Mouse (Mus musculus): ENCODE results near the gene Ifngr2. TPM values are rescaled to one million over a fixed set of nuclear protein-coding genes. Genes with fewer than 3 reads are reported as not detected.
A peak's percentile ranks its signal among the peaks of the same experiment; 100 is the strongest.
"Not testable (repeated sequence)": the region's sequence is repeated elsewhere in the genome, so short reads cannot be mapped to it uniquely, and the experiment has no call there.

The Ifngr2 gene
- polyA plus RNA-seq, 1 experiment from 2014 or later: 129 TPM

DNA sequence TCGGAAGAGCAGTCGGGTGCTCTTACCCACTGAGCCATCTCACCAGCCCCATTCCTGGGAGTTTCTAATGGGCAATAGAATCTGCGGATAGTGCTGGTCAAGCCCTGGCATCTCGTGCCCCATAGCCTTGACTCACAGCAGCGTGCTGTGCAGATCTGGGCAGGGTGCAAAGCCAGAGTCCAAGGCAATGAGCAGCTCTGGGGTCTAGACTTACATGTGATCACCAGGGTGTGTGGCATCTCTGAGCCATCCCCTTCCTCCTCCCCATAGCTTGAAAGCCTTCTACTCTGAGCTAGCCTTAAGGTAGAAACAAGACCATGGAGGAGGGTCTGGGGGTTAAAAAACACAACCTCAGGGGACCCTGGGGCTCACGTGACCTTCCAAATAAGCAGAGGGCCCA, 20.6 kb upstream of the Ifngr2 start:
- Histone ChIP-seq H3K27me3 (no peaks in the 10 kb centered on the region), H3K27ac (no peak overlapping the region), H3K4me1 (replicated peaks) (peaks cover 22% of the 10 kb centered on the region), H3K4me3 (no peak overlapping the region), H3K4me2 (no peak overlapping the region), H3K9me3 (replicated peaks) (no peaks in the 10 kb centered on the region), H3K36me3 (no peaks in the 10 kb centered on the region), H3K9ac (no peak overlapping the region)
- 94% methylated on average over 6 of the region's 6 CpGs for WGBS
- ATAC-seq (replicated peaks; ENCODE audit: insufficient number of reproducible peaks, insufficient read depth, low FRiP score, low read depth): no peak

DNA sequence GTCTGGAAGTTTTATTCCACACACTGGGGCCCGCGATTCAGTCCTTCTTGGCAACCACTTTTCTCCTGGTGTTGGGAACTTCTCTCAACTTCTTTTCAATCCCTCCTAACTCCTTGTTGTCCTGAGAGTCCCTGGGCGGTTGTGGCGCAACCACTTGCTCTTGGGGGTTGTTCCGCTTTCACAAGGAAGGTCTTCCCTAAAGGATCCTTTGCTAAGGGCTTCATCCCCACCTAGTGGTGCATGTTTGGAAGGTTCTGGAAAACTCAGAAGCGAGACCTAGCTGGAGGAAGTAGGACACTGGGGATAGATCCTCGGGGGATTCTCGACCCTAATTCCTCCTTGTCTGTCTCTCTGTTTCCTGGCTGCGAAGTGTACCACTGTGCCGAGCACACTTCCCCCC, 19.8 kb upstream of the Ifngr2 start:
- Histone ChIP-seq H3K27me3 (no peaks in the 10 kb centered on the region), H3K4me3 (no peak overlapping the region), H3K4me2 (no peak overlapping the region), H3K4me1 (replicated peaks) (peaks cover 29% of the 10 kb centered on the region), H3K27ac (no peak overlapping the region), H3K9ac (no peak overlapping the region), H3K36me3 (no peaks in the 10 kb centered on the region), H3K9me3 (replicated peaks) (no peaks in the 10 kb centered on the region)
- 63% methylated on average over 10 of the region's 10 CpGs for WGBS
- no peak for ATAC-seq (replicated peaks; ENCODE audit: insufficient number of reproducible peaks, insufficient read depth, low FRiP score, low read depth)

- Histone ChIP-seq H3K9ac (no peak overlapping the region), H3K27me3 (no peaks in the 10 kb centered on the region), H3K27ac (no peak overlapping the region), H3K4me3 (no peak overlapping the region), H3K4me2 (no peak overlapping the region), H3K36me3 (no peaks in the 10 kb centered on the region), H3K9me3 (replicated peaks) (no peaks in the 10 kb centered on the region), H3K4me1 (replicated peaks) (peaks cover 34% of the 10 kb centered on the region)
- ATAC-seq (replicated peaks; ENCODE audit: insufficient number of reproducible peaks, insufficient read depth, low FRiP score, low read depth): 0 out of 2 replicates have a peak, but pooled peaks have one; percentile 26
- 44% methylated on average over 5 of the region's 5 CpGs for WGBS
Observed at GRCm38 (mm10) chr16:91527500-91527899, 19.4 kb upstream of the Ifngr2 start.

DNA sequence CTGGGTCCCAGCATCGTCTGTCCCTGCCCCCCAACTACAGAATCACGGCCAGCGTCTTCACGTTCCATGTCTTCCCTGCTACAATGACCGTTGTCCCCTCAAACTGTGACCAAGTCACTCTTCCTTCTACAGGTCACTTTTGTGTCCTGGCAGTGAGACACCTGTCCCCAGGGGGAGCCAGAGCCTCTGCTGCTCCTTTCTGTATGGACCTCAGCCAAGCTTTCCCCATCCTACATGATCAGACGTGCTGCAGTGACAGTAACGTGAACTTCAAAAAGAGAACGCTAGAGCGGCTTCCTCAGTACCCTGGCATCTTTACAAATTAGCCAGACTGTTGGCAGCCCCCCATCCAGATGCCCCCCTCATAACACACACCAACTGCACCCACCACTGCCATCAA, 18.3 kb upstream of the Ifngr2 start:
- Histone ChIP-seq H3K27ac (no peak overlapping the region), H3K36me3 (no peaks in the 10 kb centered on the region), H3K4me2 (no peak overlapping the region), H3K4me1 (replicated peaks) (peaks cover 44% of the 10 kb centered on the region), H3K4me3 (no peak overlapping the region), H3K9me3 (replicated peaks) (no peaks in the 10 kb centered on the region), H3K9ac (no peak overlapping the region), H3K27me3 (no peaks in the 10 kb centered on the region)
- ATAC-seq (replicated peaks; ENCODE audit: insufficient number of reproducible peaks, insufficient read depth, low FRiP score, low read depth): no peak
- 66% methylated on average over 9 of the region's 9 CpGs for WGBS

- not testable (repeated sequence) for H3K4me3 ChIP-seq
Observed at GRCm38 (mm10) chr16:91530830-91531229, 16.0 kb upstream of the Ifngr2 start.

GRCm38 (mm10) chr16:91531856-91532255, 15.0 kb upstream of the Ifngr2 start:
- 26% methylated on average over 6 of the region's 6 CpGs for WGBS
- peaks cover 60% of the 10 kb centered on the region for H3K4me1 ChIP-seq (replicated peaks)
- H3K4me3 ChIP-seq: no peak overlapping the region
- no peaks in the 10 kb centered on the region for H3K27me3 ChIP-seq
- peak overlapping the region; percentile 81 for H3K27ac ChIP-seq
- no peaks in the 10 kb centered on the region for H3K9me3 ChIP-seq (replicated peaks)
- no peak for ATAC-seq (replicated peaks; ENCODE audit: insufficient number of reproducible peaks, insufficient read depth, low FRiP score, low read depth)
- H3K36me3 ChIP-seq: no peaks in the 10 kb centered on the region
- H3K9ac ChIP-seq: no peak overlapping the region
- H3K4me2 ChIP-seq: peak overlapping the region; percentile 37

More at GRCm38 (mm10) chr16:91530830-91531229, 16.0 kb upstream of the Ifngr2 start:
- H3K9ac ChIP-seq; H3K27me3 ChIP-seq; ATAC-seq (replicated peaks; ENCODE audit: insufficient number of reproducible peaks, insufficient read depth, low FRiP score, low read depth); H3K9me3 ChIP-seq (replicated peaks); H3K4me2 ChIP-seq; H3K36me3 ChIP-seq: not testable (repeated sequence)
- Histone ChIP-seq H3K27ac (peak overlapping the region; percentile 81; the same call in 1 of the 2 replicates), H3K4me1 (replicated peaks) (peaks cover 60% of the 10 kb centered on the region)
- 70% methylated on average over 4 of the region's 4 CpGs for WGBS

- no peaks in the 10 kb centered on the region for H3K27me3 ChIP-seq
- peak overlapping the region; percentile 81 for H3K27ac ChIP-seq
- no peak overlapping the region for H3K9ac ChIP-seq
- 0 out of 2 replicates have a peak overlapping the region, but pooled peaks have one; percentile 37 for H3K4me2 ChIP-seq
- 44% methylated on average over 2 of the region's 2 CpGs for WGBS
- no peaks in the 10 kb centered on the region for H3K36me3 ChIP-seq
- ATAC-seq (replicated peaks; ENCODE audit: insufficient number of reproducible peaks, insufficient read depth, low FRiP score, low read depth): no peak
- H3K4me1 ChIP-seq (replicated peaks): peaks cover 58% of the 10 kb centered on the region
- H3K9me3 ChIP-seq (replicated peaks): no peaks in the 10 kb centered on the region
- H3K4me3 ChIP-seq: no peak overlapping the region
Observed at GRCm38 (mm10) chr16:91532429-91532828, 14.4 kb upstream of the Ifngr2 start.

- H3K9ac ChIP-seq: no peak overlapping the region; the same call in 1 of the 2 replicates
- H3K27me3 ChIP-seq: no peaks in the 10 kb centered on the region
- H3K36me3 ChIP-seq: no peaks in the 10 kb centered on the region
- ATAC-seq (replicated peaks; ENCODE audit: insufficient number of reproducible peaks, insufficient read depth, low FRiP score, low read depth): no peak
- H3K9me3 ChIP-seq (replicated peaks): no peaks in the 10 kb centered on the region
- H3K4me3 ChIP-seq: no peak overlapping the region
- WGBS: 32% methylated on average over 23 of the region's 23 CpGs
- peak overlapping the region; percentile 48 for H3K27ac ChIP-seq
- H3K4me2 ChIP-seq: peak overlapping the region; percentile 40
- peaks cover 59% of the 10 kb centered on the region for H3K4me1 ChIP-seq (replicated peaks)
Observed at GRCm38 (mm10) chr16:91533097-91534001, 13.5 kb upstream of the Ifngr2 start.

GRCm38 (mm10) chr16:91534477-91534876, 12.4 kb upstream of the Ifngr2 start:
- H3K27ac ChIP-seq: no peak overlapping the region
- peaks cover 58% of the 10 kb centered on the region for H3K4me1 ChIP-seq (replicated peaks)
- no peaks in the 10 kb centered on the region for H3K36me3 ChIP-seq
- H3K27me3 ChIP-seq: no peaks in the 10 kb centered on the region
- no peak overlapping the region for H3K9ac ChIP-seq
- H3K9me3 ChIP-seq (replicated peaks): no peaks in the 10 kb centered on the region
- WGBS: 47% methylated on average over 13 of the region's 13 CpGs
- H3K4me2 ChIP-seq: no peak overlapping the region
- H3K4me3 ChIP-seq: no peak overlapping the region
- no peak for ATAC-seq (replicated peaks; ENCODE audit: insufficient number of reproducible peaks, insufficient read depth, low FRiP score, low read depth)

DNA sequence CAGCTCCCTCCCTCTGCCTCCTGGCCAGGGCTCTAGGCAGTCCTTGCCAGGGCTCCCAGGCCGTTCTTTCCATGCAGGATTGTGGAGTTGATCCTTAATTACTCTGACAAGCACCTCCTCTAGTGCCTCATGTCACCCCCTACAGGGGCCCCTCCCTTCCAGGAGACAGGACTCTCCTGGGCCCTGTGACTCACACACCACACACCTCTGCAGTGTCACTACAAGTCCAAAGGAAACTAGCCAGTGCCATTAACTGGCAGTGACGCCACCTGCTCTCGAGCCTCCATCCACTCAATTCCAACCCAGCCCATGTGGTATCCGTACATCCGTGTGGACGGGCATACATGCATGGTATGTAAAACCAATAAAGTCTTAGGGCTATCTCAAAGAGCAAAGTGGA, 12.0 kb upstream of the Ifngr2 start:
- no peaks in the 10 kb centered on the region for H3K36me3 ChIP-seq
- H3K27ac ChIP-seq: no peak overlapping the region
- no peaks in the 10 kb centered on the region for H3K27me3 ChIP-seq
- H3K9ac ChIP-seq: no peak overlapping the region
- 69% methylated on average over 6 of the region's 6 CpGs for WGBS
- no peaks in the 10 kb centered on the region for H3K9me3 ChIP-seq (replicated peaks)
- ATAC-seq (replicated peaks; ENCODE audit: insufficient number of reproducible peaks, insufficient read depth, low FRiP score, low read depth): no peak
- H3K4me2 ChIP-seq: no peak overlapping the region
- H3K4me1 ChIP-seq (replicated peaks): peaks cover 58% of the 10 kb centered on the region
- H3K4me3 ChIP-seq: no peak overlapping the region

GRCm38 (mm10) chr16:91536372-91536771, 10.5 kb upstream of the Ifngr2 start:
- no peaks in the 10 kb centered on the region for H3K9me3 ChIP-seq (replicated peaks)
- no peak overlapping the region for H3K4me3 ChIP-seq
- no peak for ATAC-seq (replicated peaks; ENCODE audit: insufficient number of reproducible peaks, insufficient read depth, low FRiP score, low read depth)
- H3K4me2 ChIP-seq: no peak overlapping the region
- H3K9ac ChIP-seq: no peak overlapping the region
- H3K36me3 ChIP-seq: no peaks in the 10 kb centered on the region
- no peaks in the 10 kb centered on the region for H3K27me3 ChIP-seq
- peaks cover 56% of the 10 kb centered on the region for H3K4me1 ChIP-seq (replicated peaks)
- H3K27ac ChIP-seq: no peak overlapping the region
- WGBS: 90% methylated on average over 6 of the region's 6 CpGs

DNA sequence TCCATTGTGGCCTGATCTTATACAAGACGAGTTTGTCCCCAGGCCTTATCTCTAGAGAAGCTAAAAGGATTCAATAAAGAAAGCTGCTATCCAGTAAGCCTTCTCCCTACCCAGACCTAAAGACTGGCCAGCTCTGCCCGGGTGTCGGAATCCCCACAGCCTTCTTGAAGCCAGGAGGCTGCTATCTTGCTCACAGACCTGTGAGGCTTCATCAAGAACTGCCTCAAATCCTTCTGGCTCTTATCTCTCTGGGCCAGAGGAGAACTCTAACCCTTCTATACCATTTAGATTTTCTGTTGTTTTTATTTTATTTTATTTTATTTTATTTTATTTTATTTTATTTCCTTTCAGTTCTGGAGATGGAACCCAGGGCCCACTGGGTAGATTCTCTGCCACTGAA, 9.8 kb upstream of the Ifngr2 start:
- Histone ChIP-seq H3K9me3 (replicated peaks) (no peaks in the 10 kb centered on the region), H3K27me3 (no peaks in the 10 kb centered on the region), H3K36me3 (no peaks in the 10 kb centered on the region), H3K4me3 (no peak overlapping the region), H3K4me2 (no peak overlapping the region), H3K4me1 (replicated peaks) (peaks cover 57% of the 10 kb centered on the region), H3K9ac (no peak overlapping the region), H3K27ac (no peak overlapping the region)
- WGBS: 55% methylated on average over 3 of the region's 3 CpGs
- ATAC-seq (replicated peaks; ENCODE audit: insufficient number of reproducible peaks, insufficient read depth, low FRiP score, low read depth): no peak
